8 mouse cellular contexts compared by ENCODE assay signal in the genomic region with DNA sequence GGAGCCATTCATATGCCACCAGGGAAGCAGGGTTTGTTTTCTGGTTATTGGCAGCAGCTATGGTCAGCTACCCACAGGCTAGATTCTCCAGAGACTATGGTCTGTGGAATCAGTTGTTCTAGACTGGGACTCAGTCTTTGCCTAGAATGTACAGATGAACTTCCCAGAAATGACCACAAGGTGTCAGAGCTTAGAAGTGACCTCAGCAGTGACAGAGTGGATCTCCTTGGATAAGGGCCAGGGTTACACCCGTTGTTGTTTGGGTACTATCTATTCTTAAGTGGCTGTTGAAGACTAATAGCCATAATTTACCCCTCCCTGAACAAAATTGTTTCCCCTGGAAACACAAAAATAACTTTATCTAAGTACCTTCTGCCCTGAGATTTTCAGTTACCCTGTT. TPM values are rescaled to one million over a fixed set of nuclear protein-coding genes. Genes with fewer than 3 reads are reported as not detected.
DNase-seq lines count a peak whose midpoint lies in the region; ATAC-seq and TF ChIP-seq lines count a peak whose summit lies in the region.
"Had no signal": no experiment of that assay in that cellular context is flagged by ENCODE, and none has a peak within 500 bp of the region (broad histone marks: within the 10 kb centered on the region; RNA-seq: fewer than 3 reads in every experiment).

No protein-coding gene starts in this region.

- H3K79me2 ChIP-seq in C2C12 (ENCODE audit: control insufficient read depth, insufficient read depth) (no peaks in the 10 kb centered on the region), MEL (ENCODE audit: control insufficient read depth, insufficient read depth, low read length, poor library complexity) (no peaks in the 10 kb centered on the region)

- peak; percentile 78 for DNase-seq in hindbrain, postnatal 0 days (ENCODE audit: low spot score)
- peak; percentile 58 for DNase-seq in MEL (ENCODE audit: low read depth, low spot score)
- peak; percentile 45 to 46 for DNase-seq in kidney, postnatal 36 days
- no peak for DNase-seq in spleen, postnatal 14 days (ENCODE audit: low spot score in 2 of 2)
- no peak for DNase-seq in thymus, adult 2 months

- H3K9ac ChIP-seq in hindbrain, postnatal 0 days (replicated peaks; ENCODE audit: low read length) = no peak overlapping the region
- H3K9ac ChIP-seq in hindbrain, embryonic 16.5 days (ENCODE audit: low read depth, low read length) = no peak overlapping the region
- no peak overlapping the region for H3K9ac ChIP-seq in MEL (ENCODE audit: control insufficient read depth, low read depth, low read length, poor library complexity, severe bottlenecking)
- H3K9ac ChIP-seq: forebrain, embryonic 15.5 days had no signal

- H3ac ChIP-seq in C2C12 (ENCODE audit: control insufficient read depth, insufficient read length, low read depth) = no peak overlapping the region

- H3K9me3 ChIP-seq in hindbrain, postnatal 0 days (ENCODE audit: low read length) = no peaks in the 10 kb centered on the region
- H3K9me3 ChIP-seq in hindbrain, embryonic 16.5 days (ENCODE audit: control insufficient read depth, low read length) = no peaks in the 10 kb centered on the region
- no peaks in the 10 kb centered on the region for H3K9me3 ChIP-seq in MEL (replicated peaks; ENCODE audit: insufficient read depth, low read length)
- H3K9me3 ChIP-seq: forebrain, embryonic 15.5 days had no signal

- no peaks in the 10 kb centered on the region for H3K79me3 ChIP-seq in C2C12 (ENCODE audit: low read depth)

- ATAC-seq in hindbrain, postnatal 0 days = 0 out of 2 replicates have a peak, but pooled peaks have one; percentile 51
- ATAC-seq in hindbrain, embryonic 16.5 days = no peak
- ATAC-seq: forebrain, embryonic 15.5 days had no signal

- TF ChIP-seq POLR2A in MEL (IDR thresholded peaks at IDR 0.05; ENCODE audit: control insufficient read depth in 1 of 2, insufficient read depth in 1 of 2, low read depth in 1 of 2, low read length in 2 of 2, poor library complexity in 1 of 2) = no peak
- no peak for TF ChIP-seq POLR2A in thymus, adult 2 months (IDR thresholded peaks at IDR 0.05; ENCODE audit: control insufficient read depth, extremely low read depth, insufficient read depth, low read length, poor library complexity)

- no peaks in the 10 kb centered on the region for H3K4me1 ChIP-seq in hindbrain, postnatal 0 days (ENCODE audit: insufficient read depth, low read length)
- H3K4me1 ChIP-seq in hindbrain, embryonic 16.5 days (ENCODE audit: control insufficient read depth, insufficient read depth, low read depth, low read length) = no peaks in the 10 kb centered on the region
- peaks cover 2 to 23% of the 10 kb centered on the region in 2 experiments; a peak in 3 of 4 replicates for H3K4me1 ChIP-seq in MEL (ENCODE audit: control insufficient read depth in 1 of 2, insufficient read depth in 2 of 2, low read length in 2 of 2)
- no peaks in the 10 kb centered on the region for H3K4me1 ChIP-seq in thymus, adult 2 months (replicated peaks; ENCODE audit: control insufficient read depth, insufficient read depth, low read length)
- H3K4me1 ChIP-seq: forebrain, embryonic 15.5 days had no signal

- TF ChIP-seq CTCF in hindbrain, postnatal 0 days (IDR thresholded peaks at IDR 0.05; ENCODE audit: low read depth) = peak; percentile 76
- TF ChIP-seq CTCF in C2C12 (IDR thresholded peaks at IDR 0.05; ENCODE audit: control insufficient read depth, insufficient read depth, insufficient read length) (peak; percentile 6), MEL (IDR thresholded peaks at IDR 0.05 in 2 of 3, conservative IDR thresholded peaks at IDR 0.05 in 1 of 3; ENCODE audit: control insufficient read depth in 1 of 3, insufficient read depth in 1 of 3, low read depth in 2 of 3, low read length in 3 of 3, poor library complexity in 1 of 3, severe bottlenecking in 1 of 3) (peak; percentile 8 to 52 (median 34); a peak in 3 of 6 replicates)
- no peak for TF ChIP-seq CTCF in thymus, adult 2 months (IDR thresholded peaks at IDR 0.05; ENCODE audit: borderline replicate concordance, control insufficient read depth, extremely low read depth, insufficient read depth, low read length, poor library complexity)

- no peak overlapping the region for H3K27ac ChIP-seq in hindbrain, postnatal 0 days
- H3K27ac ChIP-seq in hindbrain, embryonic 16.5 days (ENCODE audit: low read depth, low read length) = no peak overlapping the region
- no peak overlapping the region for H3K27ac ChIP-seq in MEL (ENCODE audit: control insufficient read depth, low read depth, low read length)
- no peak overlapping the region for H3K27ac ChIP-seq in thymus, adult 2 months (ENCODE audit: control insufficient read depth, insufficient read depth, low read length)
- H3K27ac ChIP-seq: forebrain, embryonic 15.5 days had no signal

- no peak overlapping the region for H3K4me3 ChIP-seq in hindbrain, postnatal 0 days (ENCODE audit: low read length)
- H3K4me3 ChIP-seq in hindbrain, embryonic 16.5 days (ENCODE audit: low read length) = no peak overlapping the region
- H3K4me3 ChIP-seq in C2C12 (ENCODE audit: insufficient read depth, poor library complexity, severe bottlenecking) (no peak overlapping the region), MEL (ENCODE audit: control insufficient read depth in 1 of 2, insufficient read depth in 1 of 2, low read depth in 2 of 2, low read length in 2 of 2) (no peak overlapping the region)
- no peak overlapping the region for H3K4me3 ChIP-seq in thymus, adult 2 months (ENCODE audit: control insufficient read depth, insufficient read depth, low read length)
- H3K4me3 ChIP-seq: forebrain, embryonic 15.5 days had no signal

- 6% methylated on average over 1 of the region's 1 CpGs for WGBS in hindbrain, postnatal 0 days
- WGBS in hindbrain, embryonic 16.5 days = 19% methylated on average over 1 of the region's 1 CpGs
- whole genome bisulfite sequencing in thymus, adult 2 months = 22% methylated on average over 1 of the region's 1 CpGs

- no peak for TF ChIP-seq EP300 in MEL (IDR thresholded peaks at IDR 0.05; ENCODE audit: low read depth in 1 of 2, low read length in 2 of 2)

- no peaks in the 10 kb centered on the region for H3K36me3 ChIP-seq in hindbrain, postnatal 0 days (ENCODE audit: insufficient read depth, low read length)
- H3K36me3 ChIP-seq in hindbrain, embryonic 16.5 days (ENCODE audit: control insufficient read depth, insufficient read depth, low read length) = no peaks in the 10 kb centered on the region
- H3K36me3 ChIP-seq in C2C12 (ENCODE audit: control insufficient read depth, insufficient read depth) (no peaks in the 10 kb centered on the region), MEL (ENCODE audit: control insufficient read depth in 1 of 2, insufficient read depth in 2 of 2, low read length in 2 of 2) (peaks cover 0 to 13% of the 10 kb centered on the region in 2 experiments; a peak in 2 of 4 replicates)
- no peaks in the 10 kb centered on the region for H3K36me3 ChIP-seq in thymus, adult 2 months (ENCODE audit: control insufficient read depth, insufficient read depth, low read length)
- H3K36me3 ChIP-seq: forebrain, embryonic 15.5 days had no signal

- no peak overlapping the region for H3K4me2 ChIP-seq in hindbrain, postnatal 0 days (ENCODE audit: low read depth, low read length)
- H3K4me2 ChIP-seq in hindbrain, embryonic 16.5 days (ENCODE audit: low read length) = no peak overlapping the region
- H3K4me2 ChIP-seq: forebrain, embryonic 15.5 days had no signal

- TF ChIP-seq RAD21 in MEL (IDR thresholded peaks at IDR 0.05; ENCODE audit: low read depth, low read length) = peak; percentile 33

- H3K27me3 ChIP-seq in hindbrain, postnatal 0 days (ENCODE audit: insufficient read depth, low read length) = no peaks in the 10 kb centered on the region
- H3K27me3 ChIP-seq in hindbrain, embryonic 16.5 days (replicated peaks; ENCODE audit: control insufficient read depth, insufficient read depth, low read length) = no peaks in the 10 kb centered on the region
- no peaks in the 10 kb centered on the region for H3K27me3 ChIP-seq in C2C12 (ENCODE audit: control insufficient read depth, insufficient read depth, insufficient read length)
- no peaks in the 10 kb centered on the region for H3K27me3 ChIP-seq in MEL (ENCODE audit: control insufficient read depth in 1 of 2, insufficient read depth in 2 of 2, low read length in 2 of 2)
- no peaks in the 10 kb centered on the region for H3K27me3 ChIP-seq in thymus, adult 2 months (ENCODE audit: control insufficient read depth, insufficient read depth, low read length)
- H3K27me3 ChIP-seq: forebrain, embryonic 15.5 days had no signal

TF ChIP-seq in C2C12, 6 proteins besides CTCF, POLR2A, EP300 and RAD21 (continues in another document):
- TF ChIP-seq CEBPB (IDR thresholded peaks at IDR 0.05; ENCODE audit: low read depth) = no peak
- TF ChIP-seq USF1 (IDR thresholded peaks at IDR 0.05; ENCODE audit: low read depth) = no peak
- TF ChIP-seq MYOD1 (IDR thresholded peaks at IDR 0.05; ENCODE audit: control insufficient read depth, insufficient read length, low read depth) = no peak
- TF ChIP-seq FOSL1 (IDR thresholded peaks at IDR 0.05; ENCODE audit: insufficient read depth, low read length, poor library complexity, severe bottlenecking) = no peak

TF ChIP-seq in MEL, 35 proteins besides CTCF, POLR2A, EP300 and RAD21 (continues in another document):
- TF ChIP-seq MEF2A (IDR thresholded peaks at IDR 0.05; ENCODE audit: extremely low read depth, insufficient replicate concordance, low read depth, low read length, poor library complexity, severe bottlenecking) (no peak), MAFK (IDR thresholded peaks at IDR 0.05; ENCODE audit: borderline replicate concordance, low read depth, low read length) (no peak), SMC3 (IDR thresholded peaks at IDR 0.05; ENCODE audit: low read depth, low read length) (peak; percentile 49; the same call in 1 of the 2 replicates)

RNA-seq across cellular contexts. Expression of a gene that starts 21.0 kb away (rescaled TPM):
- 13.8 and 20.5 TPM in 2 replicates for total RNA-seq in hindbrain, postnatal 0 days (2014; rRNA removed)
- polyA plus RNA-seq in hindbrain, postnatal 0 days (2015; fragmentation: Nextera tagmentation; extraction: Ambion mirVana) = 4.6 and 4.8 TPM in 2 replicates
- polyA plus RNA-seq in hindbrain, embryonic 16.5 days (2015; fragmentation: Nextera tagmentation; extraction: Ambion mirVana) = 2.2 and 3.2 TPM in 2 replicates
- polyA plus RNA-seq in C2C12 (2012; fragmentation: generic; extraction: Trizol) (9.7 TPM), MEL (2012; ENCODE audit: insufficient read depth in 1 of 2, insufficient read length in 2 of 2, low read depth in 1 of 2, low replicate concordance in 2 of 2, missing spikeins in 1 of 2) (under 1 TPM in 1 of 2 experiments, not detected in 1; 0.47 TPM)
- total RNA-seq in MEL (2012; rRNA removed) = 0.16 and 0.23 TPM in 2 replicates
- polyA plus RNA-seq in thymus, adult 2 months (2012; rRNA removed) = 0.67 and 1.0 TPM in 2 replicates

RNA-seq across cellular contexts. Expression of a gene that starts 55.8 kb away (rescaled TPM):
- 106 and 267 TPM in 2 replicates for total RNA-seq in hindbrain, postnatal 0 days (2014; rRNA removed)
- 218 and 219 TPM in 2 replicates for polyA plus RNA-seq in hindbrain, postnatal 0 days (2015; fragmentation: Nextera tagmentation; extraction: Ambion mirVana)
- 154 and 185 TPM in 2 replicates for polyA plus RNA-seq in hindbrain, embryonic 16.5 days (2015; fragmentation: Nextera tagmentation; extraction: Ambion mirVana)
- polyA plus RNA-seq in C2C12 (2012; fragmentation: generic; extraction: Trizol) = 552 TPM
- 545 and 639 TPM in 2 replicates for total RNA-seq in MEL (2012; rRNA removed)
- 100 to 1,000 TPM in 1 of 2 experiments, not detected in 1; 309 TPM for polyA plus RNA-seq in MEL (2012; ENCODE audit: insufficient read depth in 1 of 2, insufficient read length in 2 of 2, low read depth in 1 of 2, low replicate concordance in 2 of 2, missing spikeins in 1 of 2)
- polyA plus RNA-seq in thymus, adult 2 months (2012; rRNA removed) = 68.0 and 92.4 TPM in 2 replicates

Comparison
In these comparisons a context has a peak if more than half of its experiments do, and no peak if none do; other contexts are left out.
1. DNase-seq: peak in hindbrain, postnatal 0 days (single experiment), MEL (single experiment) and kidney, postnatal 36 days (2 of 2); none in spleen, postnatal 14 days (0 of 2) and thymus, adult 2 months (single experiment).